Mouse (Mus musculus): Measurements from ENCODE around the gene Galm.
"Not testable (repeated sequence)": the region's sequence is repeated elsewhere in the genome, so short reads cannot be mapped to it uniquely, and the experiment has no call there.

Galm gene

GRCm38 (mm10) chr17:80206671-80207581 is 79.7 kb downstream of the Galm start, which contains the start of the genes Srsf7 and Ttc39d:
Gene Srsf7, minus strand, starts transcription at chr17:80207307.
Gene Ttc39d, plus strand, starts transcription at chr17:80207460.
- peak; percentile 99 for DNase-seq (ENCODE audit: low spot score)

GRCm38 (mm10) chr17:80213998-80214397 is 86.7 kb downstream of the Galm start:
- DNase-seq (ENCODE audit: low spot score), result not testable (repeated sequence)

DNA sequence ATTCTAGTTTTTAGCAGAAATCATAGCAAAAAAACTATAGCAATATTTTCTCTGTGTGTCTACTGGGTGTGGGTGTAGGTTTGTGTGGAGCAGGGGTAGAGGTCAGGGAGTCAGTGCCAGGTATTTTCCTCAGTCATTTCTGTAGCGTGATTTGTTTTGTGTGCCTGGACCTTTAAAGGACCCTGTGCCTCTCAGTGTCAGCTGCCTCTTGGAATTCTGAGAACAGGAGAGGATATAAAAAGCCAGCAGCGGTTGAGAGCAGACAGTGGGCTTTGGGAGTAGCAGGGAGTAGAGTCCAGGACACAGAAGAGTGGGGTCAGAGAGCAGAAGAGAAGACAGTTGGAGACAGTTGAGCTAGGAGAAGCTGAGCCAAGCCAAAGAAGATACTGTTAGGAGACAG is 92.9 kb downstream of the Galm start:
- DNase-seq (ENCODE audit: low spot score), result no peak

DNA sequence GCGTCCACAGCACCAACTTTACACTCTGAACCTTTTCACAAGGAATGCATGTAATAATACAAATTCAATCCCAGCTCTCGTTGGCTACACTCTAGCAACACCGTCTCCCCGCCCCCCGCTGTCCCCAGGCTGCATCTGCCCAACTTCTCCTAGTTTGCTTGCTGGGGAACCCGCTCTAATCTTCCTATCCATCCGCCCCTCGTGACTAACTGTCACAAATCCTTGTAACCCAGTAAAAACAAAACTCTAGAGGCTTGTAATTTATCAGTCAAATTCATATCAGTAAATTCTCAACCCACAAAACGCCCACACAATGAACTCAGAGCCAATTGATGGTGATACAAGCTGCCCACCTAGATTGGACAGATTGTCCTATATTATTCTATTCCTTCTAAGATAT is 93.9 kb downstream of the Galm start:
- DNase-seq (ENCODE audit: low spot score), result no peak

GRCm38 (mm10) chr17:80221890-80222628 is 94.8 kb downstream of the Galm start:
- no peak for DNase-seq (ENCODE audit: low spot score)

GRCm38 (mm10) chr17:80223829-80224228 is 96.6 kb downstream of the Galm start:
- no peak for DNase-seq (ENCODE audit: low spot score)

GRCm38 (mm10) chr17:80224326-80225116 is 97.2 kb downstream of the Galm start, which contains the start of gene Gemin6:
Gene Gemin6, plus strand, starts transcription at chr17:80224441.
- peak; percentile 62 for DNase-seq (ENCODE audit: low spot score)

GRCm38 (mm10) chr17:80225142-80225541 is 97.9 kb downstream of the Galm start:
- DNase-seq (ENCODE audit: low spot score), result not testable (repeated sequence)

DNA sequence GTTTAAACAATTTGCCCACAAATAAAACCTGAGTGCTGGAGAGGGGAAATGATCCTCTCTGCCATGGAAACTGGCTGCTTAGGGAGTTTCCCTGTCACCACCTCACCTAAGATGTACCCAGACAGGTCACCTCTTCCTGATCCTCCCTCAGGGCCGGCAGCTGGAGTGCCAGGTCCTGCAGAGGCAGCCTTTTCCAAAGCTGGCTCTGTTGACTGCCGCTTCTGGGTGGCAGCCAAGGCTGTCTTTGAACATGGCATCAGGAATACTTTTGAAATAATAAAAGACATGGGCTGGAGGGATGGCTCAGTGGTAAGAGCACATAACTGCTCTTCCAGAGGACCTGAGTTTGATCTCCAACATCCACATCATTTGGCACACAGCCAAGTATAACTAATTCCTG is 102.1 kb downstream of the Galm start:
- no peak for DNase-seq (ENCODE audit: low spot score)

- no peak for DNase-seq (ENCODE audit: low spot score)
Measured at GRCm38 (mm10) chr17:80233844-80234243, 106.6 kb downstream of the Galm start.

GRCm38 (mm10) chr17:80234376-80234775 is 107.1 kb downstream of the Galm start:
- DNase-seq (ENCODE audit: low spot score), result no peak
